ENCODE assay signal across 8 mouse cellular contexts in the genomic region with DNA sequence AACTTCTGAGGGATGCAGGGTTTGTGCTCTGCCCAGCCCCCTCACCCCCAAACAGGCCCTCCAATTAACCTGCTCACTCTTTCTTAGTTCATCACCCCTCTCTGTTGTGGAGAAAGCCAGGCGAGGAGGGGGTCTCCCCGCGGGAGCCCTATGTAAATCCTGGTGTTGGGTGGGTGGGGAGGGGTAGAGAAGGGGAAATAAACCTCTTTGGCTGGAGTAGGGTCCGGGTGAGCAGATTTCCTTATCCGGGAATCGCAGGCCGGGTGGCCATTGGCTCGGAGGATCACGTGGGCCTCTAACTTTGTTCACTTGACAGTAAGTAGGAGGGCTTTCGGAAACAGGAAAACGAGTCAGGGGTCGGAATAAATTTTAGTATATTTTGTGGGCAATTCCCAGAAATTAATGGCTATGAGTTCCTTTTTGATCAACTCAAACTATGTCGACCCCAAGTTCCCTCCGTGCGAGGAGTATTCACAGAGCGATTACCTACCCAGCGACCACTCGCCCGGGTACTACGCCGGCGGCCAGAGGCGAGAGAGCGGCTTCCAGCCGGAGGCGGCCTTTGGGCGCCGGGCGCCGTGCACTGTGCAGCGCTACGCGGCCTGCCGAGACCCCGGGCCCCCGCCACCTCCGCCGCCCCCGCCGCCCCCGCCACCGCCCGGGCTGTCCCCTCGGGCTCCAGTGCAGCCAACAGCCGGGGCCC. TPM values are rescaled to one million over a fixed set of nuclear protein-coding genes. Genes with fewer than 3 reads are reported as not detected.
DNase-seq lines count a peak whose midpoint lies in the region; ATAC-seq and TF ChIP-seq lines count a peak whose summit lies in the region.

No protein-coding gene starts in this region.

- no peaks in the 10 kb centered on the region for H3K36me3 ChIP-seq in forebrain, embryonic 13.5 days (ENCODE audit: poor library complexity, severe bottlenecking)
- no peaks in the 10 kb centered on the region for H3K36me3 ChIP-seq in hindbrain, postnatal 0 days (ENCODE audit: insufficient read depth, low read length)
- no peaks in the 10 kb centered on the region for H3K36me3 ChIP-seq in liver, embryonic 13.5 days

- under 1% methylated on average over 37 of the region's 45 CpGs for WGBS in forebrain, embryonic 13.5 days
- WGBS in hindbrain, postnatal 0 days, result under 1% methylated on average over 37 of the region's 45 CpGs
- WGBS in liver, embryonic 13.5 days (ENCODE audit: insufficient replicate concordance), result under 1% methylated on average over 44 of the region's 45 CpGs

- no peaks in the 10 kb centered on the region for H3K9me3 ChIP-seq in forebrain, embryonic 13.5 days (replicated peaks)
- H3K9me3 ChIP-seq in hindbrain, postnatal 0 days (ENCODE audit: low read length), result no peaks in the 10 kb centered on the region
- no peaks in the 10 kb centered on the region for H3K9me3 ChIP-seq in liver, embryonic 13.5 days (replicated peaks)

- TF ChIP-seq CTCF in hindbrain, postnatal 0 days (IDR thresholded peaks at IDR 0.05; ENCODE audit: low read depth), result no peak

- peak overlapping the region; percentile 44 for H3K4me2 ChIP-seq in forebrain, embryonic 13.5 days
- peak overlapping the region; percentile 56 for H3K4me2 ChIP-seq in hindbrain, postnatal 0 days (ENCODE audit: low read depth, low read length)
- H3K4me2 ChIP-seq in liver, embryonic 13.5 days, result peak overlapping the region; percentile 56

- H3K9ac ChIP-seq in forebrain, embryonic 13.5 days, result no peak overlapping the region
- peak overlapping the region; percentile 60 for H3K9ac ChIP-seq in hindbrain, postnatal 0 days (replicated peaks; ENCODE audit: low read length)
- H3K9ac ChIP-seq in liver, embryonic 13.5 days, result peak overlapping the region; percentile 58

- no peak for ATAC-seq in forebrain, embryonic 13.5 days
- ATAC-seq in hindbrain, postnatal 0 days, result peak; percentile 77; the same call in 1 of the 2 replicates
- ATAC-seq in liver, embryonic 13.5 days (ENCODE audit: low read depth), result no peak

- peak overlapping the region; percentile 25 for H3K4me3 ChIP-seq in forebrain, embryonic 13.5 days
- peak overlapping the region; percentile 35 for H3K4me3 ChIP-seq in hindbrain, postnatal 0 days (ENCODE audit: low read length)
- H3K4me3 ChIP-seq in liver, embryonic 13.5 days (replicated peaks), result peak overlapping the region; percentile 53

- H3K27ac ChIP-seq in forebrain, embryonic 13.5 days, result no peak overlapping the region
- peak overlapping the region; percentile 85 for H3K27ac ChIP-seq in hindbrain, postnatal 0 days
- peak overlapping the region; percentile 78 for H3K27ac ChIP-seq in liver, embryonic 13.5 days

- H3K27me3 ChIP-seq in forebrain, embryonic 13.5 days, result peaks cover 100% of the 10 kb centered on the region
- H3K27me3 ChIP-seq in hindbrain, postnatal 0 days (ENCODE audit: insufficient read depth, low read length), result peaks cover 71% of the 10 kb centered on the region
- H3K27me3 ChIP-seq in liver, embryonic 13.5 days, result peaks cover 99% of the 10 kb centered on the region

- no peaks in the 10 kb centered on the region for H3K4me1 ChIP-seq in forebrain, embryonic 13.5 days
- no peaks in the 10 kb centered on the region for H3K4me1 ChIP-seq in hindbrain, postnatal 0 days (ENCODE audit: insufficient read depth, low read length)
- H3K4me1 ChIP-seq in liver, embryonic 13.5 days (replicated peaks), result 0 out of 2 replicates have a peak, but pooled peaks cover 6% of the 10 kb centered on the region

- DNase-seq in thymus, adult 18-20 months, result peak; percentile 50 to 60
- no peak for DNase-seq in thymus, postnatal 10 days (ENCODE audit: low spot score in 2 of 2)
- peak; percentile 82 for DNase-seq in hindbrain, postnatal 0 days (ENCODE audit: low spot score)
- no peak for DNase-seq in liver, embryonic 13.5 days
- peak; percentile 69 for DNase-seq in naive thymus-derived CD4-positive, alpha-beta T cell, adult 2 months (ENCODE audit: low read depth)
- DNase-seq in cerebellum, postnatal 25 days, result no peak
- DNase-seq in Muller cell, postnatal 12 days (ENCODE audit: inconsistent ontology term), result no peak

RNA-seq across cellular contexts. Expression of gene Hoxb4, which starts 0.5 kb away (rescaled TPM):
- not detected in 2 replicates for polyA plus RNA-seq in forebrain, embryonic 13.5 days (2015; fragmentation: Nextera tagmentation; extraction: Ambion mirVana)
- total RNA-seq in hindbrain, postnatal 0 days (2014; rRNA removed), result 4.2 and 8.6 TPM in 2 replicates
- polyA plus RNA-seq in hindbrain, postnatal 0 days (2015; fragmentation: Nextera tagmentation; extraction: Ambion mirVana), result 2.4 and 3.3 TPM in 2 replicates
- 0.16 and 0.20 TPM in 2 replicates for polyA plus RNA-seq in liver, embryonic 13.5 days (2015; fragmentation: Nextera tagmentation; extraction: Ambion mirVana)

RNA-seq across cellular contexts. Expression of gene Hoxb3, which starts 4.6 kb away (rescaled TPM):
- not detected in 2 replicates for polyA plus RNA-seq in forebrain, embryonic 13.5 days (2015; fragmentation: Nextera tagmentation; extraction: Ambion mirVana)
- 42.1 and 42.2 TPM in 2 replicates for total RNA-seq in hindbrain, postnatal 0 days (2014; rRNA removed)
- polyA plus RNA-seq in hindbrain, postnatal 0 days (2015; fragmentation: Nextera tagmentation; extraction: Ambion mirVana), result 6.6 and 8.1 TPM in 2 replicates
- 0.08 and 0.13 TPM in 2 replicates for polyA plus RNA-seq in liver, embryonic 13.5 days (2015; fragmentation: Nextera tagmentation; extraction: Ambion mirVana)

RNA-seq across cellular contexts. Expression of gene Hoxb5, which starts 15.4 kb away (rescaled TPM):
- 0.09 TPM in 1 of 2 replicates, not detected in the other for polyA plus RNA-seq in forebrain, embryonic 13.5 days (2015; fragmentation: Nextera tagmentation; extraction: Ambion mirVana)
- total RNA-seq in hindbrain, postnatal 0 days (2014; rRNA removed), result 16.5 and 24.3 TPM in 2 replicates
- 109 and 113 TPM in 2 replicates for polyA plus RNA-seq in hindbrain, postnatal 0 days (2015; fragmentation: Nextera tagmentation; extraction: Ambion mirVana)
- 0.44 and 0.58 TPM in 2 replicates for polyA plus RNA-seq in liver, embryonic 13.5 days (2015; fragmentation: Nextera tagmentation; extraction: Ambion mirVana)

RNA-seq across cellular contexts. Expression of gene Hoxb6, which starts 26.2 kb away (rescaled TPM):
- polyA plus RNA-seq in forebrain, embryonic 13.5 days (2015; fragmentation: Nextera tagmentation; extraction: Ambion mirVana), result not detected in 2 replicates
- 23.2 and 30.2 TPM in 2 replicates for total RNA-seq in hindbrain, postnatal 0 days (2014; rRNA removed)
- 29.0 and 36.3 TPM in 2 replicates for polyA plus RNA-seq in hindbrain, postnatal 0 days (2015; fragmentation: Nextera tagmentation; extraction: Ambion mirVana)
- 0.07 and 0.14 TPM in 2 replicates for polyA plus RNA-seq in liver, embryonic 13.5 days (2015; fragmentation: Nextera tagmentation; extraction: Ambion mirVana)

RNA-seq across cellular contexts. Expression of gene Hoxb2, which starts 31.8 kb away (rescaled TPM):
- not detected in 2 replicates for polyA plus RNA-seq in forebrain, embryonic 13.5 days (2015; fragmentation: Nextera tagmentation; extraction: Ambion mirVana)
- 35.4 and 36.4 TPM in 2 replicates for total RNA-seq in hindbrain, postnatal 0 days (2014; rRNA removed)
- polyA plus RNA-seq in hindbrain, postnatal 0 days (2015; fragmentation: Nextera tagmentation; extraction: Ambion mirVana), result 11.6 and 13.1 TPM in 2 replicates
- 1.2 and 1.7 TPM in 2 replicates for polyA plus RNA-seq in liver, embryonic 13.5 days (2015; fragmentation: Nextera tagmentation; extraction: Ambion mirVana)

Comparison
In these comparisons a context has a peak if more than half of its experiments do, and no peak if none do; other contexts are left out.
1. DNase-seq: peak in thymus, adult 18-20 months (2 of 2), hindbrain, postnatal 0 days (single experiment) and naive thymus-derived CD4-positive, alpha-beta T cell, adult 2 months (single experiment); none in thymus, postnatal 10 days (0 of 2), liver, embryonic 13.5 days (single experiment), cerebellum, postnatal 25 days (0 of 2) and Muller cell, postnatal 12 days (single experiment).
2. RNA of gene Hoxb5, which starts 15.4 kb away (polyA plus RNA-seq): 109 to 113 TPM in hindbrain, postnatal 0 days; 0.44 to 0.58 TPM in liver, embryonic 13.5 days and 0.09 TPM in forebrain, embryonic 13.5 days; every median in the first group is over 10 times any median in the second.
3. Peak in every context shown above with its lines, with median percentiles within 50 percentile points of each other: H3K4me2 ChIP-seq and H3K4me3 ChIP-seq.